Mouse (Mus musculus): ENCODE data around the gene Gm42791.

- no peak for TF ChIP-seq CTCF (IDR thresholded peaks at IDR 0.05; ENCODE audit: low read depth, low read length)
- TF ChIP-seq POLR2A (IDR thresholded peaks at IDR 0.05; ENCODE audit: borderline replicate concordance, low read depth, low read length), result no peak
Measured at GRCm38 (mm10) chr5:148895034-148895433, 99.9 kb downstream of the Gm42791 start.
